Mouse (Mus musculus): ENCODE measurements around the gene Lrrc26. TPM values are rescaled to one million over a fixed set of nuclear protein-coding genes. Genes with fewer than 3 reads are reported as not detected.

Gene Lrrc26
- total RNA-seq, 2 experiments from 2014 or later: 0.26 TPM; not detected in 1

- no peak for DNase-seq
Observed at GRCm38 (mm10) chr2:25298046-25298445, 8.3 kb downstream of the Lrrc26 start.

GRCm38 (mm10) chr2:25303452-25303851 is 13.7 kb downstream of the Lrrc26 start:
- no peak for DNase-seq

GRCm38 (mm10) chr2:25303931-25304656 is 14.4 kb downstream of the Lrrc26 start:
- DNase-seq: no peak

- no peak for DNase-seq
Observed at GRCm38 (mm10) chr2:25304657-25305541, 15.2 kb downstream of the Lrrc26 start.

- DNase-seq: no peak
Observed at GRCm38 (mm10) chr2:25305587-25306359, 16.1 kb downstream of the Lrrc26 start.

- DNase-seq: no peak
Observed at GRCm38 (mm10) chr2:25310180-25310579, 20.5 kb downstream of the Lrrc26 start.

GRCm38 (mm10) chr2:25310969-25311368 is 21.3 kb downstream of the Lrrc26 start:
- DNase-seq: no peak

GRCm38 (mm10) chr2:25311491-25311891 is 21.8 kb downstream of the Lrrc26 start:
- no peak for DNase-seq

- no peak for DNase-seq
Observed at GRCm38 (mm10) chr2:25318119-25318966, 28.6 kb downstream of the Lrrc26 start.

GRCm38 (mm10) chr2:25318971-25319773 is 29.5 kb downstream of the Lrrc26 start, which contains the start of gene Grin1:
Grin1 (minus strand) TSS chr2:25319187.
- peak; percentile 79 for DNase-seq

GRCm38 (mm10) chr2:25320084-25320483 is 30.4 kb downstream of the Lrrc26 start:
- DNase-seq: no peak

GRCm38 (mm10) chr2:25326036-25326435 is 36.3 kb downstream of the Lrrc26 start:
- DNase-seq: no peak

- no peak for DNase-seq
Observed at GRCm38 (mm10) chr2:25328440-25328839, 38.7 kb downstream of the Lrrc26 start.

- DNase-seq: no peak
Observed at GRCm38 (mm10) chr2:25331470-25331869, 41.8 kb downstream of the Lrrc26 start.

- DNase-seq: peak; percentile 99
Observed at GRCm38 (mm10) chr2:25332286-25333160, 42.8 kb downstream of the Lrrc26 start, which contains the start of gene Man1b1. Man1b1 (plus strand) TSS chr2:25332338.

- no peak for DNase-seq
Observed at GRCm38 (mm10) chr2:25333569-25333968, 43.9 kb downstream of the Lrrc26 start.

- DNase-seq: no peak
Observed at GRCm38 (mm10) chr2:25338303-25338702, 48.6 kb downstream of the Lrrc26 start.

Data from gastrocnemius, postnatal 10 days (tissue).